In genomic region chr9:45905811-45906237, GRCm38 (mm10) we compare ENCODE assay signal across 8 mouse cellular contexts. TPM values are rescaled to one million over a fixed set of nuclear protein-coding genes. Genes with fewer than 3 reads are reported as not detected.
A peak's percentile ranks its signal among the peaks of the same experiment; 100 is the strongest.
DNase-seq lines count a peak whose midpoint lies in the region; ATAC-seq and TF ChIP-seq lines count a peak whose summit lies in the region.

No protein-coding gene starts in this region.

- TF ChIP-seq POLR2A in bone marrow, adult 2 months (IDR thresholded peaks at IDR 0.05; ENCODE audit: borderline replicate concordance, control insufficient read depth, low read depth, low read length): no peak

- H3K27ac ChIP-seq in lung, embryonic 14.5 days (ENCODE audit: low read depth): peak overlapping the region; percentile 95
- peak overlapping the region; percentile 56 for H3K27ac ChIP-seq in bone marrow, adult 2 months (ENCODE audit: control insufficient read depth, insufficient read depth, low read depth, low read length, poor library complexity)
- H3K27ac ChIP-seq in forebrain, embryonic 15.5 days (replicated peaks): peak overlapping the region; percentile 95

- H3K4me2 ChIP-seq in lung, embryonic 14.5 days: peak overlapping the region; percentile 86
- H3K4me2 ChIP-seq in forebrain, embryonic 15.5 days (replicated peaks): peak overlapping the region; percentile 78

- WGBS in lung, embryonic 14.5 days: under 1% methylated on average over 24 of the region's 27 CpGs
- WGBS in bone marrow, adult 2 months: 0% methylated on average over 21 of the region's 27 CpGs
- under 1% methylated on average over 19 of the region's 27 CpGs for WGBS in forebrain, embryonic 15.5 days

- peak; percentile 40 for DNase-seq in lung, embryonic 14.5 days
- no peak for DNase-seq in lung, postnatal 25 days (ENCODE audit: low spot score)
- peak; percentile 23 to 32 for DNase-seq in kidney, adult 8-10 months
- DNase-seq in lung, postnatal 10 days: peak; percentile 48
- peak; percentile 27 to 73 for DNase-seq in spleen, postnatal 4 days (ENCODE audit: low spot score in 2 of 2)
- no peak for DNase-seq in thymus, postnatal 10 days (ENCODE audit: low spot score in 2 of 2)

- H3K9me3 ChIP-seq in lung, embryonic 14.5 days (ENCODE audit: low read depth, low read length): no peaks in the 10 kb centered on the region
- H3K9me3 ChIP-seq in forebrain, embryonic 15.5 days: no peaks in the 10 kb centered on the region

- H3K4me3 ChIP-seq in lung, embryonic 14.5 days (ENCODE audit: low read depth, low read length): peak overlapping the region; percentile 84
- peak overlapping the region; percentile 84 for H3K4me3 ChIP-seq in bone marrow, adult 2 months (replicated peaks; ENCODE audit: control insufficient read depth, low read depth, low read length)
- peak overlapping the region; percentile 85 for H3K4me3 ChIP-seq in forebrain, embryonic 15.5 days

- peaks cover 38% of the 10 kb centered on the region for H3K36me3 ChIP-seq in lung, embryonic 14.5 days (ENCODE audit: insufficient read depth)
- H3K36me3 ChIP-seq in forebrain, embryonic 15.5 days: peaks cover 32% of the 10 kb centered on the region

- no peak for TF ChIP-seq CTCF in lung, embryonic 14.5 days (IDR thresholded peaks at IDR 0.05; ENCODE audit: low read depth)
- no peak for TF ChIP-seq CTCF in bone marrow, adult 2 months (IDR thresholded peaks at IDR 0.05; ENCODE audit: control insufficient read depth, insufficient read depth, low read length)

- H3K9ac ChIP-seq in lung, embryonic 14.5 days: peak overlapping the region; percentile 88
- H3K9ac ChIP-seq in forebrain, embryonic 15.5 days (replicated peaks): peak overlapping the region; percentile 94

- H3K27me3 ChIP-seq in lung, embryonic 14.5 days (ENCODE audit: insufficient read depth, low read length): no peaks in the 10 kb centered on the region
- H3K27me3 ChIP-seq in forebrain, embryonic 15.5 days: no peaks in the 10 kb centered on the region

- peaks cover 8% of the 10 kb centered on the region for H3K4me1 ChIP-seq in lung, embryonic 14.5 days (ENCODE audit: insufficient read depth)
- H3K4me1 ChIP-seq in bone marrow, adult 2 months (ENCODE audit: control insufficient read depth, insufficient read depth, low read length): peaks cover 3% of the 10 kb centered on the region
- H3K4me1 ChIP-seq in forebrain, embryonic 15.5 days: peaks cover 25% of the 10 kb centered on the region

- peak; percentile 57 for ATAC-seq in lung, embryonic 14.5 days (ENCODE audit: insufficient read depth)
- peak; percentile 59 for ATAC-seq in forebrain, embryonic 15.5 days (replicated peaks)

RNA-seq across cellular contexts. Expression of gene Pcsk7, which starts 0.5 kb away (rescaled TPM):
- 18.5 and 19.2 TPM in 2 replicates for polyA plus RNA-seq in lung, embryonic 14.5 days (2014; fragmentation: Nextera tagmentation; extraction: Ambion mirVana)
- polyA plus RNA-seq in bone marrow, adult 2 months (2011; ENCODE audit: insufficient read depth, insufficient read length, low replicate concordance, missing spikeins): 10.1 and 24.5 TPM in 2 replicates
- polyA plus RNA-seq in forebrain, embryonic 15.5 days (2015; fragmentation: Nextera tagmentation; extraction: Ambion mirVana): 25.6 and 26.7 TPM in 2 replicates

RNA-seq across cellular contexts. Expression of gene Rnf214, which starts 0.9 kb away (rescaled TPM):
- 52.6 and 54.4 TPM in 2 replicates for polyA plus RNA-seq in lung, embryonic 14.5 days (2014; fragmentation: Nextera tagmentation; extraction: Ambion mirVana)
- 27.9 and 30.3 TPM in 2 replicates for polyA plus RNA-seq in bone marrow, adult 2 months (2011; ENCODE audit: insufficient read depth, insufficient read length, low replicate concordance, missing spikeins)
- 96.5 and 96.9 TPM in 2 replicates for polyA plus RNA-seq in forebrain, embryonic 15.5 days (2015; fragmentation: Nextera tagmentation; extraction: Ambion mirVana)

RNA-seq across cellular contexts. Expression of gene Tagln, which starts 30.0 kb away (rescaled TPM):
- polyA plus RNA-seq in lung, embryonic 14.5 days (2014; fragmentation: Nextera tagmentation; extraction: Ambion mirVana): 147 and 150 TPM in 2 replicates
- polyA plus RNA-seq in bone marrow, adult 2 months (2011; ENCODE audit: insufficient read depth, insufficient read length, low replicate concordance, missing spikeins): 2.3 and 22.2 TPM in 2 replicates
- 2.6 and 2.8 TPM in 2 replicates for polyA plus RNA-seq in forebrain, embryonic 15.5 days (2015; fragmentation: Nextera tagmentation; extraction: Ambion mirVana)

RNA-seq across cellular contexts. Expression of gene Sidt2, which starts 49.2 kb away (rescaled TPM):
- 29.9 and 34.3 TPM in 2 replicates for polyA plus RNA-seq in lung, embryonic 14.5 days (2014; fragmentation: Nextera tagmentation; extraction: Ambion mirVana)
- polyA plus RNA-seq in bone marrow, adult 2 months (2011; ENCODE audit: insufficient read depth, insufficient read length, low replicate concordance, missing spikeins): 30.9 and 68.0 TPM in 2 replicates
- polyA plus RNA-seq in forebrain, embryonic 15.5 days (2015; fragmentation: Nextera tagmentation; extraction: Ambion mirVana): 37.2 and 37.6 TPM in 2 replicates

Comparison
In these comparisons a context has a peak if more than half of its experiments do, and no peak if none do; other contexts are left out.
1. DNase-seq: peak in lung, embryonic 14.5 days (single experiment), kidney, adult 8-10 months (2 of 2), lung, postnatal 10 days (single experiment) and spleen, postnatal 4 days (2 of 2); none in lung, postnatal 25 days (single experiment) and thymus, postnatal 10 days (0 of 2).
2. Peak in every context shown above with its lines, with median percentiles within 50 percentile points of each other: H3K27ac ChIP-seq and H3K4me3 ChIP-seq.